Mouse (Mus musculus) spleen, adult 12 weeks (tissue): ENCODE measurements around the gene Cryzl1.

ENCODE experiments used
- DNase-seq: peaks from one replicate; pipeline ENCODE4 v3.0.0; 2022; ENCODE audit warnings: low spot score

Cryzl1 gene

GRCm38 (mm10) chr16:91728123-91729065 lies at the start of gene Cryzl1:
TSS of gene Cryzl1 (minus strand) at chr16:91728975.
- peak; percentile 90 for DNase-seq

GRCm38 (mm10) chr16:91772586-91772985 lies 43.8 kb upstream of the Cryzl1 start:
- DNase-seq = no peak

- no peak for DNase-seq
Observed at GRCm38 (mm10) chr16:91771334-91771733, 42.6 kb upstream of the Cryzl1 start.

DNA sequence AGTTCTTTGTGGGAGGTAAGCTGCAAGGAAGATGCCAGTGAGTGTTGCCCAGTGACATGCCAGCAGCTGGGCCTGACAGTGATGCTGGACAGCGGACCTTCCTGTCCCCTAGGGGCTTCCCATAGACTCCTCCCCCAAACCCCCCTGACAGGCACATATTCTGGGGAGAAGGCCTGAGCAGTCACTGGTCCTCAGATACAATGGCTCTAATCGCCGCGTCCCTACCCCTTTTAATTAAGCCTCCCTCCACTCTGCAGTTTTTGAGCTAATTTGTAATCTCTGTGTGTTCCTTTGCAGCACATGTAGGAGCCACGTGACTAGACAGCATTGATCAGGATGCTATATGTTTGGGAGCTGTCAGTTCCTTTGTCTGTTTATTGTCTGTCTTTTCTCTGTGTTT lies 41.9 kb upstream of the Cryzl1 start:
- DNase-seq = no peak

DNA sequence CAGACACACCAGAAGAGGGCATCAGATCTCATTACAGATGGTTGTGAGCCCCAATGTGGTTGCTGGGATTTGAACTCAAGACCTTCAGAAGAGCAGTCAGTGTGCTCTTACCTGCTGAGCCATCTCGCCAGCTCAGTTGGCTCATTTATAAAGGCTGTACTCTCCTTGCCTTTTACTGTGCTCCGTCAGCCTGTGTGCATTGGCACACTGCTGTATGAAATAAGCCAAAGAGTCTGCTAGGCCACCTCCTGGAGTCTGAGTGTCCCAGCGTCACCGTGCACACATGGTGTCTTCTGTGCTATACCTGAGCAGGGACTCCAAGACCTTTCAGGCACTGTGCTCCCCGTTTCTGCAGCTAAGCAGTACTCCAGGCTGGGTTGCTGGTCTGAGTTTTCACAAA lies 41.1 kb upstream of the Cryzl1 start:
- DNase-seq = no peak

DNA sequence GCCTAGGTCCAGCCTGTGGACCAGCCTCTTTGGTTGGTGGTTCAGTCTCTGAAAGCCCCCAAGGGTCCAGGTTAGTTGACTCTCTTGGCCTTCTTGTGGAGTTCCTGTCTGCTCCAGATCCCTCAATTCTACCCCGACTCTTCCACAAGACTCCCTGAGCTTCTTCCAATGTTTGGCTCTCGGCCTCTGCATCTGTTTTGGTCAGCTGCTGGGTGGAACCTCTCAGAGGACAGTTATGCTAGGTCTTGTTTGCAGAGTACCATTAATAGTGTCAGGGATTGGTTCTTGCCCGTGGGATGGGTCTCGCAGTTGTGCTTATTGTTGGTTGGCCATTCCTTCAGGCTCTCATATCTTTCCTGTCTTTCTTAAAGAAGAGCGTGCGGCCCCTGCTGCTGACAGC lies 39.8 kb upstream of the Cryzl1 start:
- DNase-seq = no peak

GRCm38 (mm10) chr16:91767165-91767701 lies 38.5 kb upstream of the Cryzl1 start:
- DNase-seq = no peak

- no peak for DNase-seq
Observed at GRCm38 (mm10) chr16:91765816-91766210, 37.0 kb upstream of the Cryzl1 start.

DNA sequence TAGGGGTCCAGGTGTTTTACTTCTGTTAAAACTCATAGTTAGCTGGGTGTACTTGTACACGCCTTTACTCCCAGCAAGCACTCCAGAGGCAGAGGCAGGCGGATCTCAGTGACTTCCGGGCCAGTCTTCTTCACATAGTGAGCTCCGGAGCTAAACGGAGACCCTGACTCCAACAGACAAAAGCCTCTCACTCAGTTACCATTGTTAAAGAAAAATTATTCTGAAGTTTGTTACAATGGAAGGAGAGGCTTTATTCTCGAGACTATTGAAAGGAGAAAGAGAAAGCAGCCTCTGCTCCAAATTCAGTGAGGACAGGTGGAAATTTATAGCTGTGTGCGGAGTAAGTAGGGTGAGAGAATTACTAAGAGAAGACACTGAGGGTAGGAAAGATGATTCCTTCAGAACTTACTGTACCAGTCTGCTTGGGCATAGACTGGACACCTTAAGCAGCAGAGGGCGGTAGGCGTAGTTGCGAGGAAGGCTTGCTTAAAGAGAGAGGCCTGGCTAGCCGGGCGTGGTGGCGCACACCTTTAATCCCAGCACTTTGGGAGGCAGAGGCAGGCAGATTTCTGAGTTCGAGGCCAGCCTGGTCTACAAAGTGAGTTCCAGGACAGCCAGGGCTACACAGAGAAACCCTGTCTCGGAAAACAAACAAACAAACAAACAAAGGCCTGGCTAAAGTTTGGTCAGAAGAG lies 36.5 kb upstream of the Cryzl1 start:
- no peak for DNase-seq

DNA sequence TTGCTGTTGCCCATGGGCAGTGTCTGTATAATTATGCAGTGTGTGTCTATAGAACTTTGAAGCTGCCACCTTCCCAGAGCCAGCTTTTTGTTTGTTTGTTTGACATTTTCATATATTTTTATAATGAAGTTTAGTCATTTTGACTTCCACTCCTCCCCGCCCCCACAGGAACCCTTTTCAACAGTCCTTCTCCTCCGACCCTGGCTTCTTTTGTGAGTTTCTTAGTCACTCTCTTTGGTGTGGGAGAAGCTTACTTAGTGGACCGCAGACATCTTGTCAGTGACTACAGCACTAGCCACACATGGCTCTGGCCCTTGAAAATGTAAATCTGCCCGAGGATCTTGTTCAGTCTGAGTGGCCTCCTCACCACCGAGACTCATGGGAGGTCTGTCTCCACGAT lies 35.6 kb upstream of the Cryzl1 start:
- DNase-seq = no peak

DNA sequence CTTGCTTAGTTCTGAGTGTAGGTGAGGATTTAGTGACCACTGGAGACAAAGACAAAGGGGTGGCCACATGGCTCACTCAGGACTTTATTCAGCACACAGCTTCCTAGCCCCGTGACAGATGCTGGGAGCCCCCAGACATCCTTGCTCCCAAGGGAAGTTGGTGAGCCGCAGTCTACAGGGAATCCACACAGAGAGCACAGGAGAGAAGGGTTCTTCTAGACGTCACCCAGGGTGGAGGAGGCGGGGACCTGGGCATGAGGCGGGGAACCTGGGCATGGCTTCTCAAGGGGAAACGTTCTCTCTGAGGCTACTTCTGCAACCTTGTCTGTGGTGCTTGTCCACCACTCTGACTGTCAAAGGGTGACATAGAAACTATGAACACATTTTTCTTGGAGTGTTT lies 35.2 kb upstream of the Cryzl1 start:
- no peak for DNase-seq

- no peak for DNase-seq
Observed at GRCm38 (mm10) chr16:91762476-91762875, 33.7 kb upstream of the Cryzl1 start.

- DNase-seq = no peak
Observed at GRCm38 (mm10) chr16:91761761-91762160, 33.0 kb upstream of the Cryzl1 start.

GRCm38 (mm10) chr16:91761202-91761601 lies 32.4 kb upstream of the Cryzl1 start:
- no peak for DNase-seq

DNA sequence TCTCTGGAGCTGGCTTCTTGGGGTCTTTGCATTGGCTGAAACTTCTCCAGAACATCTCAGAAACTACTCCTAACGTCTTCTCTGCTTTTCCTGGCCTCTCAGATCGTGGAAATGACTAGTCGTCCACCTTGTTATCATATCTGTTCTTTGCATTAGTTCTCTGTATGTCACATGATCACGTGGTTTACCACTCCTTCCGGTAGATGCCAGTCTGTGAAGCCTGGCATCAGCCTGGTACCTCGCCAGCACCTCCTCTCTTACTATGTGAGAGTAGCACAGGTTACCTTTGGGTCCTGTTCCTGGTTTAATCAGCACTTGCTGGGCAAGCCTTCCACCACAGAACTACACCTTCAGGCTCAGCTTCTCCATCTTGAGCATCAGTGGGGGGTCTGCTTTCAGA lies 26.2 kb upstream of the Cryzl1 start:
- DNase-seq = no peak

- DNase-seq = no peak
Observed at GRCm38 (mm10) chr16:91753611-91754010, 24.8 kb upstream of the Cryzl1 start.

GRCm38 (mm10) chr16:91751644-91752385 lies 23.0 kb upstream of the Cryzl1 start:
- no peak for DNase-seq

GRCm38 (mm10) chr16:91747567-91747966 lies 18.8 kb upstream of the Cryzl1 start:
- DNase-seq = no peak

DNA sequence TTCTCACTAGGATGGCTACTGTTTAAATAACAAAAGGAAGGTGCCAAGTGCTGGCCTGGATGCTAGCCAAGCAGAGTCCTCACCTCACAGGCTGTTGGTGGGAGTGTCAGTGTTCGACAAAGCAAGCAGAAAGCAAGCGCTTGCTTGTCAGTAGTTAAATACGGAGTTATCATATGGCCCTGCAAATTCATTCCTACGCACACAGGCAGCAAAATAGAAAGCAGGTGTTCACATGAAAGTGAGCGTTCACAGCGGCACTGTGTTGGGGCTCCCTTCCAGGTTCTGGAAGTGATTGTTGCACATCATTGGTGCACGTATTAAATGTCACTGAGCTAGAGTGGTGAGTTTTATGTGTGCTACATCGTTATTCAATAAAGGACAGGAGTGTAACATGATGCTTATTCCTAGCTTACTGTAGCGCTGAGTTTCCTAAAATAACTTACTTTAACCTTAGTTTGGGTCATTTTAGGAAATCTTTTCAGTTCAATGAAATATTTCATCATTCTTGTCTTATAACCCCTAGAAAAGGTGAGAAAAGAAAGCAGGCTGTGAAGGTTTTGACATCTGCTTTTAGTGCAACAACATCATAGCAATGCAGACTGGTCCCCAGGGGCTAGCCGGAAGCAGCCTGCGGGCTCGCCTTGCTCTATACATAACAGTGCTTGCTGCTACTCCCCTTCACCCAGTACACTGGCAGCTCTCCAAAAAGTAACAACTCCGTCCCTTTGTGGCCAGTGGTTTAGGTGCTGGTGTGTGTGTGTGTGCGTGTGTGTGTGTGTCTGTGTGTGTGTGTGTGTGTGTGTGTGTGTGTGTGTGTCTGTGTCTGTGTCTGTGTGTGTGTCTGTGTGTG lies 17.6 kb upstream of the Cryzl1 start:
- DNase-seq = no peak

GRCm38 (mm10) chr16:91743055-91743454 lies 14.3 kb upstream of the Cryzl1 start:
- DNase-seq = no peak

- DNase-seq = no peak
Observed at GRCm38 (mm10) chr16:91740918-91741255, 12.1 kb upstream of the Cryzl1 start.
